Mouse (Mus musculus) bone marrow macrophage, adult 2 months (primary cell): Measurements from ENCODE around the gene Micall1.

Source experiments
- CTCF ChIP-seq: IDR thresholded peaks from 2 replicates; pipeline ENCODE4 v1.5.1; 2012; ENCODE audit warnings: low read depth, mild to moderate bottlenecking, low read length, moderate library complexity
- POLR2A ChIP-seq: IDR thresholded peaks from 2 replicates; pipeline ENCODE4 v1.6.1; 2012; ENCODE audit warnings: mild to moderate bottlenecking, low read depth, low read length, borderline replicate concordance

DNA sequence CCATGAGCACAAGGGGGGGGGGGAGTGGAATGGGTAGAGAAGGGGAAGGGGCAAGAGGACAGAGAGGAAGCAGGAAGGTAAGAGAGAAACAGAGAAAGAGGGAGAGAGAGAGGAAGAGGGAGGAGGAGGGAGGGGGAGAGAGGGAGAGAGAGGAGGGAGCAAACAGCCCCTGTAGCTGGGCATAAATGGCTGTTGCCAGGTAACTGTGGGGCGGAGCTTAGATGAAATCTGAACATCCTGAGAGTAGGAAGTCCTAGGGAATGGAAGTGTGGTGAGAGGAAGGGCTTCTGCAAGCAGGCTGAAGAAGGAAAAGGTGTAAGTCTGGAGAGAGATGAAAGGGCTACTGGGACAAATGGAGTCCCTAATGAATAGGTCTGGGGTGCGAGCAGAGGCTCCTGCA, 42.4 kb upstream of the Micall1 start:
- TF ChIP-seq CTCF (no peak), POLR2A (no peak)
